Mouse (Mus musculus) small intestine, adult 2 months (tissue): Measurements from ENCODE around the gene Wnt3. TPM values are rescaled to one million over a fixed set of nuclear protein-coding genes. Genes with fewer than 3 reads are reported as not detected.

ENCODE experiments used
- H3K27ac ChIP-seq: fragments of 200-500 bp; 2 replicates; pipeline ENCODE4 v1.5.1; 2012; ENCODE audit warnings: low read depth, low read length, control low read depth, inconsistent platforms; ENCODE audit not compliant: insufficient read depth
- H3K27me3 ChIP-seq: fragments of 200-500 bp; 2 replicates; pipeline ENCODE4 v1.6.1; 2012; ENCODE audit warnings: mild to moderate bottlenecking, moderate library complexity, low read length, inconsistent platforms; ENCODE audit not compliant: control insufficient read depth, insufficient read depth
- H3K36me3 ChIP-seq: fragments of 200-500 bp; 2 replicates; pipeline ENCODE4 v1.6.1; 2012; ENCODE audit warnings: mild to moderate bottlenecking, low read length, control low read depth, inconsistent platforms; ENCODE audit not compliant: control insufficient read depth, insufficient read depth
- H3K4me1 ChIP-seq: fragments of 200-500 bp; 2 replicates; pipeline ENCODE4 v1.6.1; 2012; ENCODE audit warnings: low read length, inconsistent platforms, mixed read lengths; ENCODE audit not compliant: control insufficient read depth, insufficient read depth, insufficient read length
- H3K4me3 ChIP-seq: fragments of 200-500 bp; 2 replicates; pipeline ENCODE4 v1.5.1; 2012; ENCODE audit warnings: low read depth, mild to moderate bottlenecking, control low read depth, inconsistent platforms, low read length, moderate library complexity
- CTCF ChIP-seq: fragments of 200-500 bp; IDR thresholded peaks from 2 replicates; pipeline ENCODE4 v1.5.1; 2012; ENCODE audit warnings: low read depth, mild to moderate bottlenecking, control low read depth, inconsistent platforms, low read length, moderate library complexity, mixed read lengths; ENCODE audit not compliant: insufficient replicate concordance, insufficient read length; ENCODE audit errors: extremely low read depth
- POLR2A ChIP-seq: fragments of 200-500 bp; IDR thresholded peaks from 2 replicates; pipeline ENCODE4 v1.6.1; 2012; ENCODE audit warnings: low read depth, mild to moderate bottlenecking, control low read depth, inconsistent platforms, low read length, moderate library complexity
- WGBS: fragments of 180-500 bp; shearing (Covaris S2); methylation state at CpG from one replicate; pipeline ENCODE4 v1.1.7; 2018; 5-methylcytosine and 5-hydroxymethylcytosine counted together
- polyA plus RNA-seq: library from polyadenylated mRNA; depleted of rRNA; stranded (reverse); fragments of >200 nt; gene quantifications from 2 replicates; pipeline ENCODE4 v1.2.3, GENCODE M21; 2012

Gene Wnt3
- polyA plus RNA-seq, 1 experiment: 4.8 TPM

- no peaks in the 10 kb centered on the region for H3K4me1 ChIP-seq
- TF ChIP-seq CTCF (no peak), POLR2A (no peak)
Measured at GRCm38 (mm10) chr11:103852590-103853283, 78.8 kb downstream of the Wnt3 start.

GRCm38 (mm10) chr11:103853284-103853920 lies 79.5 kb downstream of the Wnt3 start:
- Histone ChIP-seq H3K27me3 (no peaks in the 10 kb centered on the region), H3K36me3 (peaks cover 22% of the 10 kb centered on the region), H3K4me3 (no peak overlapping the region), H3K4me1 (no peaks in the 10 kb centered on the region), H3K27ac (no peak overlapping the region)
- WGBS: 63% methylated on average over 10 of the region's 10 CpGs
- TF ChIP-seq CTCF (no peak), POLR2A (no peak)

More at GRCm38 (mm10) chr11:103852590-103853283, 78.8 kb downstream of the Wnt3 start:
- WGBS: 82% methylated on average over 16 of the region's 16 CpGs
- H3K4me3 ChIP-seq: no peak overlapping the region
- H3K27ac ChIP-seq: no peak overlapping the region
- peaks cover 20% of the 10 kb centered on the region for H3K36me3 ChIP-seq
- no peaks in the 10 kb centered on the region for H3K27me3 ChIP-seq

DNA sequence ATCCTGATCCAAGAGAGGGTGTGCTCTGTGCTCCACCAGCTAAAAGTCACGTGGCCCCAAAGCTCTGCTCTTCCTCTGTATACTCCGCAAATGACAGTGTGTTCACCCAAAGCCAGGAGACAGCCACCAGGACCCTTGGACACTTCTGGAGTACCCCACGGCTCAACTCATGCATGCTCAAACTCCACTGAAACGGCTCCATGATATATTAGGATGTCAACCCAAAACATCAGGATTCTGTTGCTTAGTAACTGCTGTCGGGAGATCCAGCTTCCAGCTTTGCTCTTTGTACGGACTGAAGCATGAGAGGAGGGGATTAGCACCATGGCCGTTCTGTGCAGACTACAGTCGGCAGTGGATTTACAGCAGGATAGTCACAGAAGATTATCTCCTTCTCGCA lies 80.3 kb downstream of the Wnt3 start:
- TF ChIP-seq CTCF: no peak
- no peak for TF ChIP-seq POLR2A
- WGBS: 87% methylated on average over 9 of the region's 9 CpGs
- H3K36me3 ChIP-seq: peaks cover 28% of the 10 kb centered on the region
- H3K27ac ChIP-seq: no peak overlapping the region
- H3K4me3 ChIP-seq: no peak overlapping the region
- no peaks in the 10 kb centered on the region for H3K27me3 ChIP-seq
- no peaks in the 10 kb centered on the region for H3K4me1 ChIP-seq

DNA sequence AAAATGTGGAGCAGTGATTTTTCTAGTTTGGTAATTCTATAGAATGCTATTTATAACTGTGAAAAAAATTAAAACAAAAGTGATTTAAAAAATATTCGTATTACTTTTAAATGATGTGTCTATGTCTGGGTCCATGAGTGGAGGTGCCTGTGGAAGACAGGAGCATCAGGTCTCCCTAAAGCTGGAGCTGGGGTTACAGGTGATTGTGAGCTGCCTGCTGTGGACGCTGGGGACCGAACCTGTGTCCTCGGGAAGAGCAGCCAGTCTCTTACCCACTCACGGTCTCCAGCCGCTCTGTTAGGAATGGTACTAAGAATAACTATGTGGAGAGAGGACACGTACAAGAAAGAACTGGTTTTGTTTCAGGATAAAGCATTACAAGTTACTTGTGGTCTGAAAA lies 82.7 kb downstream of the Wnt3 start:
- Histone ChIP-seq H3K27ac (no peak overlapping the region), H3K36me3 (peaks cover 35% of the 10 kb centered on the region), H3K27me3 (no peaks in the 10 kb centered on the region), H3K4me3 (no peak overlapping the region), H3K4me1 (no peaks in the 10 kb centered on the region)
- TF ChIP-seq POLR2A (no peak), CTCF (no peak)
- 94% methylated on average over 7 of the region's 7 CpGs for WGBS

DNA sequence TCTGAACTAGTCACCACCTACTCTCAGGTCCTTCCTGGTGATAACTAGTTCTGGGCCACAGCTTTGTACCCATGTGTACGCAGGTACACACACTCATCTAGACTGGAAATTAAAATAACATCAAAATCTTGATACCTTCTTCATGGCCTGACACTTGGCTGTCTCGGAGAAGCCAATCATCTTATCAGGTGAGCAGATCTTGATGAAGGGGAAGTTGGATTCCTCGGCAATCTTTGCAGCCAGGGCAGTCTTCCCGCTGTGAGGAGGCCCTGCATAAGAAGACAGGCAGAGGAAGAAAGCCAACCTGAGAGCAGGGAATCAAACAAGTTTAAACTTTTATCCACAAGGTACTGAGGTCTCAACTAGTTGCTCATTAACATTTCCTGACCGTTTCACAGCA lies 84.8 kb downstream of the Wnt3 start:
- no peak overlapping the region for H3K27ac ChIP-seq
- H3K36me3 ChIP-seq: peaks cover 37% of the 10 kb centered on the region
- no peaks in the 10 kb centered on the region for H3K4me1 ChIP-seq
- no peak overlapping the region for H3K4me3 ChIP-seq
- 53% methylated on average over 5 of the region's 5 CpGs for WGBS
- no peaks in the 10 kb centered on the region for H3K27me3 ChIP-seq
- TF ChIP-seq CTCF (no peak), POLR2A (no peak)

DNA sequence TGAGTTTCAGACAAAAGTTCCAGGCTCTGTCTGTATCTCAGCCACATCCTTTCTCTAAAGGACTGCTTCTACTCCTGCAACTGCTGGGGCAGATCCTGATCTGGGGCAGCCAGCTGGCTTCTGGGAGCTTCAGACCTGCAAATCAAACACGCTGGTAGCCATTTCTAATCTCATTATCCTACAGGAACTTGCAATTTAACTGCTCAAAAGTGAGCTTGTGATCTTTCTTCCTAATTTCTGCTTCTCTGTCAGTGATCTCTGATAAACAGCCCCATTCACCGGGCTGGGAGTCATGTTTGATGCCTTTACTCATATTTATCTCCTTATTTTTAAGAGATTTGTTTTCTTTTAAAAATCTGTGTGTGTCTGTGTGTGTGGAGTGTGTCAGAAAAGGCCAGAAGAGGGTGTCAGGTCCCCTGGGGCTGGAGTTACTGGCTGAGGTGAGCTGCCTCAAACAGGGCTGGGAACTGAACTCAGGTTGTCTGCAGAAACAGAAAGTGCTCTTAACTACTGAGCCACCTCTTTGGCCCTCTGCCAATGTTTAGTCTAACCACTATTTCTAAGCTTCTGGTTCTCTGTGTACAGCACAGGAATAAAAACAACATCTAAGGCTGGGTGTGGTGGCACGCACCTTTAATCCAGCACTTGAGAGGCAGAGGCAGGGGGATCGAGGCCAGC lies 86.1 kb downstream of the Wnt3 start:
- Histone ChIP-seq H3K27me3 (no peaks in the 10 kb centered on the region), H3K4me3 (no peak overlapping the region), H3K36me3 (peaks cover 35% of the 10 kb centered on the region), H3K4me1 (no peaks in the 10 kb centered on the region), H3K27ac (no peak overlapping the region)
- WGBS: 52% methylated on average over 4 of the region's 4 CpGs
- TF ChIP-seq CTCF (no peak), POLR2A (no peak)

DNA sequence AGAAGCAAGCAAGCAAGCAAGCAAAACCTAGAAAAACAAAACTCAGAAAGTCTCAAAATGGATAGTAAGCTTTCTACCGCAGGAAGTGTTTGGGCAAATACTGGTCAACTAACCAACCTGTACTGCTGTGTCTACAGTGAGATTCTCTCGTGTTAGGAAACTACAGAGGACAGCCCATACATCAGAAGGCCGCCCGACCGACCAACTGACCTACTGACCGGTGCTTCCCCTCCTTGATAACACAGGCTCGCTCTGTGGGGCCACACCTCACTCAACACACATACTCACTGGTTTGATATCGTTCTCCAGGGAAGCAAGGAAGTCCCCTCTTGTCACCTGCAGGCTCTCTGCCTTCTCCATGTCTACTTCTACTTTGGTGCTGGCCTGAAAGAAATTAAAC lies 89.0 kb downstream of the Wnt3 start:
- no peak for TF ChIP-seq CTCF
- no peak for TF ChIP-seq POLR2A
- Histone ChIP-seq H3K27ac (no peak overlapping the region), H3K4me3 (no peak overlapping the region), H3K36me3 (peaks cover 25% of the 10 kb centered on the region), H3K4me1 (no peaks in the 10 kb centered on the region), H3K27me3 (no peaks in the 10 kb centered on the region)
- 71% methylated on average over 8 of the region's 8 CpGs for whole genome bisulfite sequencing

GRCm38 (mm10) chr11:103864486-103864885 lies 90.5 kb downstream of the Wnt3 start:
- no peak overlapping the region for H3K27ac ChIP-seq
- peaks cover 16% of the 10 kb centered on the region for H3K36me3 ChIP-seq
- TF ChIP-seq CTCF (no peak), POLR2A (no peak)
- 82% methylated on average over 4 of the region's 4 CpGs for WGBS
- H3K4me1 ChIP-seq: peaks cover 2% of the 10 kb centered on the region; the same call in 1 of the 2 replicates
- H3K27me3 ChIP-seq: no peaks in the 10 kb centered on the region
- no peak overlapping the region for H3K4me3 ChIP-seq
